Mouse (Mus musculus) hindlimb bud, embryonic 11.5 days (tissue): ENCODE data around the gene Grcc10.

ENCODE experiments used
- DNase-seq: peaks from one replicate; pipeline ENCODE4 v3.0.0-alpha.2; 2012; ENCODE audit warnings: low read depth, low spot score; ENCODE audit errors: extremely low spot score

Gene Grcc10

GRCm38 (mm10) chr6:124732476-124733370, 8.5 kb downstream of the Grcc10 start:
- no peak for DNase-seq

- no peak for DNase-seq
Measured at GRCm38 (mm10) chr6:124731038-124731437, 10.1 kb downstream of the Grcc10 start.

GRCm38 (mm10) chr6:124729850-124730705, 11.1 kb downstream of the Grcc10 start:
- no peak for DNase-seq

GRCm38 (mm10) chr6:124728621-124729020, 12.6 kb downstream of the Grcc10 start:
- no peak for DNase-seq

GRCm38 (mm10) chr6:124724472-124724871, 16.7 kb downstream of the Grcc10 start:
- no peak for DNase-seq

GRCm38 (mm10) chr6:124723541-124723940, 17.6 kb downstream of the Grcc10 start:
- DNase-seq, result no peak

- DNase-seq, result no peak
Measured at GRCm38 (mm10) chr6:124722876-124723473, 18.2 kb downstream of the Grcc10 start.

- no peak for DNase-seq
Measured at GRCm38 (mm10) chr6:124720904-124721303, 20.3 kb downstream of the Grcc10 start.

GRCm38 (mm10) chr6:124719354-124719978, 21.7 kb downstream of the Grcc10 start:
- no peak for DNase-seq

GRCm38 (mm10) chr6:124718703-124719102, 22.5 kb downstream of the Grcc10 start:
- no peak for DNase-seq

GRCm38 (mm10) chr6:124717968-124718367, 23.2 kb downstream of the Grcc10 start:
- no peak for DNase-seq

GRCm38 (mm10) chr6:124716864-124717490, 24.2 kb downstream of the Grcc10 start:
- DNase-seq, result no peak

- DNase-seq, result no peak
Measured at GRCm38 (mm10) chr6:124712918-124713317, 28.3 kb downstream of the Grcc10 start.

- DNase-seq, result peak; percentile 94
Measured at GRCm38 (mm10) chr6:124711824-124712782, 29.1 kb downstream of the Grcc10 start, which contains the start of the genes Emg1 and Phb2. TSS of gene Emg1 (minus strand) at chr6:124712178. TSS of gene Phb2 (plus strand) at chr6:124712336.

GRCm38 (mm10) chr6:124708289-124708889, 32.8 kb downstream of the Grcc10 start:
- no peak for DNase-seq

- DNase-seq, result no peak
Measured at GRCm38 (mm10) chr6:124706061-124706627, 35.0 kb downstream of the Grcc10 start.

GRCm38 (mm10) chr6:124704417-124704816, 36.8 kb downstream of the Grcc10 start:
- DNase-seq, result no peak

GRCm38 (mm10) chr6:124703789-124704188, 37.4 kb downstream of the Grcc10 start:
- no peak for DNase-seq

- DNase-seq, result peak; percentile 39
Measured at GRCm38 (mm10) chr6:124702784-124703103, 38.4 kb downstream of the Grcc10 start.
